Mouse (Mus musculus) frontal cortex, postnatal 14 days (tissue): ENCODE results near the gene Efna5.

Experiments used
- DNase-seq, 2 experiments: peaks; one replicate each; pipeline ENCODE4 v3.0.0; 2022; ENCODE audit warnings: low spot score in 2 of 2

Gene Efna5

GRCm38 (mm10) chr17:62608145-62608544 lies 273.0 kb downstream of the Efna5 start:
- DNase-seq, result no peak

GRCm38 (mm10) chr17:62607304-62607914 lies 273.7 kb downstream of the Efna5 start:
- DNase-seq, result peak in 1 of 2 experiments; percentile 18

DNA sequence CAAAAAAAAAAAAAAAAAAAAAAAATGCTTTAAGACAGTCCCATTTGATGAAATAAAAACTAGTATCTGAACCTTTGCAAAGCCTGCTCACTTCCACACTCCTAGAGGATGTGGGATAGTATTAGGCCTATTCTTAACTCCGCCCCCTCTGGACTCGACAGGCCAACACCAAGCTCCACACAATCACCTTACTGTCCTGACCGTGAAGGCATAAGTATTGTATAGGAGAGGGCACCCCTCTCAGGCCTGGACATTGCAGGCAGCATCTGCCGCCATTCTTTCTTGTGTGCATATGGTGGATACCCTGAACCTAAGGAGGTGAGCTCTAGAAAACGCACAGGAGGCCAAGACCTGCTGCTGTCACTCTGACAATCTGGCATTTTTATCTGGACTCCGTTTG lies 274.4 kb downstream of the Efna5 start:
- DNase-seq, result no peak

- no peak for DNase-seq
Observed at GRCm38 (mm10) chr17:62604309-62604708, 276.8 kb downstream of the Efna5 start.

DNA sequence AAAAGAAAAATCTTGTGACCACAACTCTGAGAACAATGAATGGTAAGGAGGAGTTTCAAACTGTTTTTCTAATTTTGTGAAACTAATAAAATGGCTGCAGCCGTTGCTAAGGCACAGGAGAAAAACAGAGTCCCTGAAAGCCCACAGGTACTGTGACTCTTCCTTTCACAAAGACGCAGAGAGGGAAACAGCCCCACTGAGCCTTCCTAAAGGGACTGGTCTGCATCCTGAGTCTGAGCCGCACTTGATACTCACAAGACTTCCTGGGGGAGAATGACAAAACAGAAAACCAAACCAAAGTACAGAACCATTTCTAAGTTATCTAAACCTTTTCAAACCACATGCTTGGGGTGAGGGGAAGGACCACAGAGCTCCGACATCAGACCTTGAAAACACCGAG lies 277.5 kb downstream of the Efna5 start:
- no peak for DNase-seq

GRCm38 (mm10) chr17:62598716-62599490 lies 282.2 kb downstream of the Efna5 start:
- DNase-seq, result no peak

- no peak for DNase-seq
Observed at GRCm38 (mm10) chr17:62592436-62593074, 288.6 kb downstream of the Efna5 start.

- no peak for DNase-seq
Observed at GRCm38 (mm10) chr17:62591581-62592435, 289.3 kb downstream of the Efna5 start.

GRCm38 (mm10) chr17:62590685-62591460 lies 290.2 kb downstream of the Efna5 start:
- DNase-seq, result no peak

- no peak for DNase-seq
Observed at GRCm38 (mm10) chr17:62580127-62580526, 301.0 kb downstream of the Efna5 start.

DNA sequence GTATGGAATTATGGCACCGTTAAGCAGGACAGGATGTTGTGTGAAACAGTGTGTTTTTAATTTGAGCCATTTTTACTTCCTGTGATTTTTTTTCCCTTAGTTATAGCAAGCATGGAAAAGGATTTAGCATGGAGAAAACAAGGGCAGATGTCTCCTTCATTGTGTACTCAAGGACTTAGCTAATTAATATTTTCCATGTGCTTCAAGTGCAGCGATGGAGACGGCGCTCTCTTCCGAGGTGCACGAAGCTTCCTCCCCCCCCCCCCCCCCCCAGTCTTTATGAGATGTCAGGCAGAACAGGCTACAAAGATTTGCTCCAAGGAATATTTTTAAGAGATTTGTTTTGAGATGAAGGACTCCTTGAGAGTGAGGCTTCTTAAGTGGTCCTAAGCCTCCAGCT lies 301.5 kb downstream of the Efna5 start:
- no peak for DNase-seq

- no peak for DNase-seq
Observed at GRCm38 (mm10) chr17:62574499-62575265, 306.4 kb downstream of the Efna5 start.

GRCm38 (mm10) chr17:62570101-62570500 lies 311.0 kb downstream of the Efna5 start:
- DNase-seq, result no peak

GRCm38 (mm10) chr17:62568019-62568418 lies 313.1 kb downstream of the Efna5 start:
- DNase-seq, result no peak

- no peak for DNase-seq
Observed at GRCm38 (mm10) chr17:62565632-62566031, 315.5 kb downstream of the Efna5 start.

GRCm38 (mm10) chr17:62562439-62562838 lies 318.7 kb downstream of the Efna5 start:
- no peak for DNase-seq

DNA sequence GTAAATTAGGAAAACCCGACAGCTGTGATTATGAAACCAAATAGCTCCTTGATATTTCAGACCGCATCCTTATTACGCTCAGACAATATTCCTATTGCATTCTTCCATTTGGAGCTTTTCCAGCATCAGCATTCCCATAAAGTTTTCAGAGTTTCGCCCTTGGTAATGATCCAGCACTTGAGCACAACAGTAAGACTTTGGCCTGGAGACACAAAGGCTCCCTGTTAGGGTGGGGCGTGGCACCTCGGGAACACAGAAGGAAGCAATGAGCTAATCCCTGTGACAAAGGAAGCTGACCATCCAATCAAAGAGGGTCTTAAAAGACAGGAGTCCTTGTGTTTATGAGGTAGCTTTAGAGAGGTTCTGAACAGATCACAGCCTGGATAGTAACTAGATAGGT lies 323.9 kb downstream of the Efna5 start:
- DNase-seq, result no peak
